Mouse (Mus musculus) kidney, adult 9 months (tissue): ENCODE measurements around the gene Sema4d.
A peak's percentile ranks its signal among the peaks of the same experiment; 100 is the strongest.
"Not testable (repeated sequence)": the region's sequence is repeated elsewhere in the genome, so short reads cannot be mapped to it uniquely, and the experiment has no call there.

Source experiments
- DNase-seq: peaks from one replicate; pipeline ENCODE4 v3.0.0; 2022

Gene Sema4d

DNA sequence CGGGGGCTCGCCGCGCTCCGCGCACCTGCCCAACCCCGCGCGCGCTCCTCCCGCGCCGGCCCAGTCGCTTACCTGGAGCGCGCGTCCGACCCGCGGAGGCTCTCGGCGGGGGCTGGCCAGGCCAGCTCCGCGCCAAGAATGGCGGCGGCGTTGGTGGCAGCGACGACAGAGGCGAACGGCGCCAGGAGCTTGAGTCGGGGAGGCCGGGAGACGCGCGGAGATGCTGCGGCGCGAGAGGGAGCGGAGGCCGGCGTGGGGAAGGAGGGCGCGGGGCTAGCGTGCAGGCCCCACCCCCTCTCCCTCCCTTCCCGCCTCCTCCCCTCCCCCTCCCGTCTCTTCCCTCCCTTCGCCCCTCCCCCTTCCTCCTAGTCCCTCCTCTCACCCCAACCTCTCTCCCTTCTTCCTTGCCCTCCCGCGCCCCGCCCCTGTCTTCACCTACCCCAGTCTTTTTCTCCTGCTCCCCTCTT is at the start of gene Sema4d:
Gene Sema4d, minus strand, starts transcription at position 323 of the 467 bp plus-strand sequence.
- DNase-seq, result peak; percentile 69

DNA sequence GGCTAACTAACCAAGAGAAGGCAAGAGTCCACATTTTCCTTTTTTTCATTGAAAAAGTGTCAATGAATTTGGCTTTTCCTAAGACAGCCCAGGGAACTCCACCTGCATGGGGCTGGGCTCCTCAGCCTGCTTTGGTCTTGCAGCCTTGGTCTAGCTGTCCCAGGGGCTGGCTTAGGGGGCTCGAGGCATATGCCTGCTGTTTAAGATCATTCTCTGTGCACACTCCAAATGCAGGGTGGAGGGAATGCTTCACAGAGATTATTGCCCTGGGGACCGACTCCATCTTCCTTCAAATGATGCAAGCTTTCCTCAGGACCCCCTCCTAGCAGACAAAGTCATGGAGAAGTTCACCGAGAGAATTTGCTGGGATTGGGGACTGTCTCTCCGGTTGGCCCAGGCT is 49.8 kb upstream of the Sema4d start:
- DNase-seq, result no peak

DNA sequence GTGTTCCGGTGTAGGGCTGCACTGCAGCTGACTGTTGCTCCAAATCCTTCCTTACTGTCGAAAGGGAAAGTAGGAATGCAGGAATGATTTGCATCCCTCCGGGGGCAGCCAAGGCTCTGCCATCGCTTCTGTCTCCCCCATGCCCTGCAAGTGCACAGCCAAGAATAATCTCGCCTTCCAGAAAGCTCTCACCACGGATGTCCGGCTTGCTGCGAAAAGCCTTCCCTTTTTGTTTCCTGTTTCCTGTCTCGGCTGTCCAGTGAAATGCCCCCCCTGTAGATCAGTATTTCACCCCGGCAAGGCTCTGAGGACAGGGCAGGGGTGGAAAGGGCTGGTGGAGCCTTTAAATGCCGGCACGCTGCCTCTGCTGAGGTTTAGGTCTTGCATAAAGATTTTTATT is 49.2 kb upstream of the Sema4d start:
- no peak for DNase-seq

DNA sequence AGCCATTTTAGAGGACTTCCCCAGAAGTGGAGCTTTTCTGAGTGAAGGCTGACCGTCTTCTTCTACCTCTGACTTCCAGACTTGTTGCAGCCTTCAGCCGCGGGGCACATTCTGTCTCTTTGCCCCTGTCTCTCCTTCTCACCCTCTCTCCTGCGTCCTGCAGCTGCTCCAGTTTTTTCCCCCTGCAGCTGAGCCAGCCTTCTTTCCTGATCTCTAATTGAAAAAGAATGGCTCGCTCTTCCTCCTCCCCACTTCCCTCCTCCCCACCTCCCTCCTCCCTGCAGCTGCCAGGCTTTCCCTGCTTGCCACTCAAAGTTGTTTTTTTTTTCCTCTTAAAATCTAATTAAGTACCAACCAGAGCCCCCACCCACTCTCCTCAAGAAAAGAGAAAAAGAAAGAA is 48.6 kb upstream of the Sema4d start:
- DNase-seq, result no peak

DNA sequence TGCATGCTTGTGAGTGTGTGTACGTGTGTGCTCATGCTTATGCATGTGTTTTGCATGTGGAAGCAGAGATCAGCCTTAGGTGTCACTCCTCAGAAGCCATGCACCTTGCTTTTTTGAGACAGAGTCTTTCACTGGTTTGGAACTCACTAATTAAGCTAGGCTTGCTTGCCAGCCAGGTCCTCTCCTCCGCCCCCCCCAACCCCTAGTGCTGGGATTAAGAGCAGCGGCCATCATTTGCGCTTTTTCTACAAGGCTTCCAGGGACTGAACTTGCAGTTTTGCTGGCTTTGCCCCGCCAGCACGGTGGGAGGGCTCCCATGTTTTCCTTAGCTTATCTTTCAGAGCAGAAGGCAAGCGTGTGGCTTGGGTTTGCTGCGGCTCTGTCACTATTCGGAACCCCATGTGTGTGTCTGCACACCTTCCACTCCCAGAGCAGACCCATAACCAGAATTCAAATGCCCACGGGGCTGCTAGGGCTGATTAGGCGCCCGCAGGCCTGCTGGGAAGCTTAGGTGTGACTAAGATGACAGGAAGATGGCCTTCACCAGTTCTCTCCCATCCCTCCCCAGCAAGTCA is 48.1 kb upstream of the Sema4d start:
- DNase-seq, result no peak

DNA sequence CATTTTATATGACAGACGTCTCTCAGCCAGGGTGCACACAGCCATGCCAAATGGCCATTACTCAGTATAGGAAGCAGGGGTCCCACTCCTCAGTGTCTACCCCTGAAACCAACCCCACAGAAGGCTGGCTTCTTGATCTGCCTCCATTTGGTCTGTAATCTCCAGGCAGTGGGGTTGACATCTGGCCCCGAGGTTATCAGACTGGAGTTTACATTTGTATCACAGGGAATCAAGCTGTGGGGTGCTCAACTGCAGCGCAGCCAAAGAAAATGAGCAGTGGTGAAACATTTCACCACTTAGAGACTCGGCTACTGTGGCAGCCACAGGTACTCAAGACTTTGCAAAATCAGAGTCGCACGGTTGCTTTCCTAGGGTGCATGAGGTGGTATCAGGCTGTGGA is 47.2 kb upstream of the Sema4d start:
- DNase-seq, result no peak

DNA sequence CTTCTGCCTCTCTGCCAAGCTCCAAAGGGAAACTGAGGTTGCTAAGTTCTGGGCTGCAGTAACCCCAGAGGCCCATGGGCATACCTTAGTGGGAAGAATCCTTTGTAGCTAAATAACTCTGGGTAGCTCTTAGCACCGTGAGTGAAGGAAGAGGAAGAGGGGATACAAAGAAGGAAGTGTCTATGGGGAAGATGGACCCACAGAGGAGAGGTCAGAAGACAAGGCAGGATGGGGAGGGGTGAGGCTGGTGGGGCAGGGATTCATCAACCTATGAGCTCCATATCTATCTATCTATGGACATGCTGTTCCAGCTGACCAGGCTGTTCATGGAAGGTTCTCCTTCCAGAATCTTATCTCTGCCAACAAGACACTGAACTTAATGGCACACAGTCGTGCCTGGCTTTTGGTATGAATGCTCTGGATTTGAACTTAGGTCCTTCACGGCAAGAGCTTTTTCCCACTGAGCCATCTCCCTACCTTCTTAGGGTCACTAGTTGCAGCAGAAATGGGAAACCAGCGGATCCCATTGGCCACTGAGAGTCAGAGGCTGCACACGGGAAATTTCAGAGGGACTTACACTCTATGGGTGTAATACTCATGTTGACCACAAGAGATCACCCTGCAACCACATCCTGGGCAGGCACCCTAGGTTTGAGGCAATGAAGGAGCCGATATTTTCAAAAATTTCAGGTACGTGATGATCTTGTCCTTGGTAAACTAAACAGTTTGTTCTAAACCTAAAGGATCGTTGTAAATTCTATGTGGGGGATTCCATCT is 45.9 kb upstream of the Sema4d start:
- peak; percentile 67 for DNase-seq

DNA sequence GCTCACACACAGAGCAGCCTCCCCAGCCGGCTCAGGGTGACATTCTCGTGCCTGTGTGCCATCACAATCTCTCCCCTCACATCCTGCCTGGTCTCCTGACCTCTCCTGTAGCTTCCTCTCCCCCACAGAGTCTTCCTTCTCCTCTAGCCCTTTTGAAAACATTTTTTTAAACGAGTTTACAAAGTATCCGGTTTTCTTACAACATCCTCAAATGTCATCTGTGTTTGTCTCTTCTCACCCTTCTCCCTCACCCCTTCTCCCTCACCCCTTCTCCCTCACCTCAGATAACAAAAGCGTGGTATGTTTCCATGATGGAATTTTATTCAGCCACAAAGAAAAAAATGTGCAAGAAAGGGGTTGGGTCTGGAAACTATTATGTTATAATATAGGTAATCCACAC is 43.9 kb upstream of the Sema4d start:
- no peak for DNase-seq

DNA sequence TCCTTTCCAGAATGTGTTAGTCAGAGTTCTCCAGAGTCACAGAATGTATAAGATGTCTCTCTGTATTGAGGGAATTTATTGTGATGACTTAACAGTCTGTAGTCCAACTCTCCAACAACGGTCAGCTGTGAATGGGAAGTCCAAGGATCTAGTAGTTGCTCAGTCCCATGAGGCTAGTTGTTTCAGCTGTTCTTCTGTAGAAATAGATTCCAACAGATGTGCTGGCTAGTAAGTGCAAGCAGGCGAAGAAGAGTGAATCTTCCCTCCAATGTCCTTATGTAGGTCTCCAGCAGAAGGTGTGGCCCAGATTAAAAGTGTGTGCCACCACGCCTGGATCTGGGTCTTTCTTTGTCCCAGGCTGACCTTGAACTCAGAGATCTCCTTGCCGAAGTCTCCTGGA is 41.7 kb upstream of the Sema4d start:
- DNase-seq, result not testable (repeated sequence)

DNA sequence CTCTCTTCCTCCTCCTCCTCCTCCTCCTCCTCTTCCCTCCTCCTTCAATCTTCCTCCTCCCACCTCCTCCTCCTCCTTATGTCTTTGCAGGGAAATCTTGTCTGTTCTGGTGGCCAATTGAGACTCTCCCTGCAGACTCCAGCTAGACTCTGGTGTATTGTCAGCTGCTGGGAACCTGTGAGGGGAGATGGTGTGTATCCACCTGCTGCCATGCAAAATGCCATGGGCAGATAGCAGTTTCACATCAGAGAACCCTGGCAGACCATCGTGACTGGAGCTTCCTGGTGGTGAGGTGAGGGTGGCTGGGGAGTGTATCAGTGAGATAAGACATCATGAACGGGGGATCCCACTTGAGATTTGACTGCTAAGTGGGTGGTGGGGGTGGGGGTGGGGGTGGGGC is 41.0 kb upstream of the Sema4d start:
- DNase-seq, result no peak

DNA sequence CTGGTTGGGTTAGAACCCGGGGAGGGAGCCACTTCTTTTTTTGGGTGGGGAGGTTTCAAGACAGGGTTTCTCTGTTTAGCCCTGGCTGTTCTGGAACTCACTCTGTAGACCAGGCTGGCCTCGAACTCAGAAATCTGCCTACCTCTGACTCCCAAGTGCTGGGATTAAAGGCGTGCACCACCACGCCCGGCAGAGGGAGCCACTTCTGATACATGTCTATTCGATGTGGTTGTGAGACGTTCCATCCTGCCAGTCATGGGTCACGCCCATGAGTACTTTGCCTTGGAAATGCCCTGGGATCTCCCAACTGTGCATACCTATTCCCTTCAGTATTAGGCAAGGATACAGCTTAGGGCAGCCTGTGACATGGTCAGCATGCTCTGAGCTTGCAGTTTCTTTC is 40.5 kb upstream of the Sema4d start:
- peak; percentile 65 for DNase-seq

DNA sequence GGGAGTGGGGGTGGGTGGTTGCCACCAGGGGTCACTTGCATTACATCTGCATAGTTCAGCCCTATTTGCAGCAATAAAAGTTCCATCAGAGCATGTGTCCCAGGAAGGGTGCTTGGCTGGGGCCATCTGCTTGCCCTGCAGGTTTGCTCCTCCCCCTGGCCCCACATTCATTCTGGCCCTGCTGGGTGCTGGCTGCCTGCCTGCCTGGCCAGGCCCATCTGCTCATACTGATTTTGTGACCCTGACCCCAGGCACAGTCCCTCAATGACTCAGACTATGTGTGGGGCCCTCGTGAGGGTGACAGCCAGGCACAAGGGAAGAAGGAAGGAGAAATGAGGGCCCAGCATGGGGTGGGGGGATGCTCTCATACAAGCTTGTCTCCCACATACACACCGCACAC is 40.1 kb upstream of the Sema4d start:
- DNase-seq, result no peak

DNA sequence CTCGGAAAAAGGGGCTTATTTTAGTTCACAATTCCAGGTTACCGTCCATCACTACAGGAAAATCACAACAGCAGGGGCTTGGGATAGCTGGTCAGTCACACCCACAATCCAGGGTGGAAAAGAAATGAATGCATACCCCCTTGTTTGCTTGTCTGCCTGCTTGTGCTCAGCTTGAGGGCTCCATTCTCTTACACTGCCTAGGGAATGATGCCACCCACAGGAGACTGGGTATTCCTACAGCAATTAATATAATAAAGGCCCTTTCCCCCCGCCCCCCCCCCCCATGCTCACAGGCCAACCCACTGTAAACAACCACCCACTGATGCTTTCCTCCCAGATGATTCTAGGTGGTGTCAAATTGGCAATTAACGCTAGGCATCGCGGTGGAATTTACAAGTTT is 38.9 kb upstream of the Sema4d start:
- DNase-seq, result no peak

DNA sequence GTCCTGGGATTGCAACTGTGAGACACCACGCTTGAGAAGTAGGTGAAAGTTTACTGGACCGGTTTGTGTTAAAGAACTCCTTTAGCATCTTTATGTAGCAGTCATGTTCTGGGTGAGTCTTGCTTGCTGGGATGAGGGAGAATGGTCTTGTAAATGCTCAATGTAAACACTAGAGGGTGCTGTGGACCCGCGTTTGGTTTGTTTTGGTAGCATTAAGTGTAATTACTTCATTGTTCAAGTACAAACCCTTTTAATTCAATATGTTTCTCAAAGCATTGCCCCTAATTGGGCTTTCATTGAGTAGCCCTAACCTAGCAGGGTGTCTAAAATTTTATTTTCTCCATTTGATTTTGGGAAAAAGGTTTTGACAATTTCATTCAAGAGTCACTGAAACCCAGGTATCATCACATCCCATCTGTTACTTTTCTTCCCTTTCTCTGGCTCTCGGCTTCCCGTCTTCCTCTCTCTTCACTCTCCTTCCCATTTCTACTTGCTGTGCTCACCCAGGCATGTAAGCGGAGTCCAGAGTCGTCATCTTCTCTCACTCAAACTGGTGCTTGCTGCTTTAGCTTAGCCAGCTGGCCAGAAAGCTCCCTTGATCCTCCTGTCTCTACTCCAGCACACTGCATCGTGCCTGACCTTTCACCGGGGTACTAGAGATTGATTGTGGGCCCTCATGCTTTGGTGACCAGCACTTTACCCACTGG is 37.4 kb upstream of the Sema4d start:
- DNase-seq, result peak; percentile 59

DNA sequence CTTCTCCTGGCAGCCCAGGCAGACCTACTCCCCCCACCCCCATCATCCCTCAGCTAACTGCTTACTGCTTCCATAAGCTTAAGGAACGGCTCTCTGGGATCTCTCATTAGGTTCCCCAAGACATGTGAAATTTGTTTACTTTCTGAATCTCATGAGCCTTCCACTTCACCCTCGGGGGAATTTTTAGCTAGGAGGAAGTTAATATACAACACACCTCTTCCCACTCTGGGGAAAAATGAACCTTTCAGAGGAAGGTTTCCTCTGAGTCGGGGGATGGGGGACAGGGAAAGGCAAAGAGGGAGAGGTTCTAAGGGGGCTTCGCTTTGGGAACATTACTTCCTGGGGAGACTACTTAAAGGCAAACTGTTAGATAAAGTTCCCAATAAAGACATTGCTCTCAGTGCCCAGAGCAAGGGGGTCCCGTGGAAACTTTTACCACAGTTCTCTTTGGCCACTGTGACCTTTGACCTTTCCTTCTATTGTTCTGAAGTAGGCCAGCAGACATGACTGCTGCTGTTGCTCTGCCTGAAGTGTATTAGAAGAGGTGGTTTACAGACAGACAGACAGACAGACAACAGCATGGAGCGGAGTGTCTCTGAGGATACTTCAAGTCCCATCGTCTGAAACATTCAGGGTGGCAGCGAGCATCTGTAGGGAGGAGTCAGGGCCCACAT is 30.4 kb upstream of the Sema4d start:
- peak; percentile 85 for DNase-seq

DNA sequence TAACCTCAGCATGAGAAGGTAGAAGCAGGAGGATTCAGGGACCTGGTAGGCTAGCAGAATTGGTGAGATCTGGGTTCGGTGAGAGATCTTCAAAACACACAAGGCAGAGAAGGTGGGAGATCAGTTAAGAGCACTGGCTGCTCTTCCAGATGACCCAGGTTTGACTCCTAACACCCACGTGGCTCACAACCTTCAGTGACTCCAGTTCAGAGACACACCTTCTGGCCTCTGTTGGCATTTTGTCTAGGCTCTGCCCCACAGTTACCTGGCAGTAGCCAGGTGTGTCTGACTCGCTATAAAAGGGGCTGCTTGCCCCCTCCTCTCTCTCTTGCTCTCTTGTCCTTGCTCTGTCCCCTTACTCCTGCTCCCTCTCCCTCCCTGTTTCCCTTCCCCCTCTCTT is 28.4 kb upstream of the Sema4d start:
- peak; percentile 67 for DNase-seq

DNA sequence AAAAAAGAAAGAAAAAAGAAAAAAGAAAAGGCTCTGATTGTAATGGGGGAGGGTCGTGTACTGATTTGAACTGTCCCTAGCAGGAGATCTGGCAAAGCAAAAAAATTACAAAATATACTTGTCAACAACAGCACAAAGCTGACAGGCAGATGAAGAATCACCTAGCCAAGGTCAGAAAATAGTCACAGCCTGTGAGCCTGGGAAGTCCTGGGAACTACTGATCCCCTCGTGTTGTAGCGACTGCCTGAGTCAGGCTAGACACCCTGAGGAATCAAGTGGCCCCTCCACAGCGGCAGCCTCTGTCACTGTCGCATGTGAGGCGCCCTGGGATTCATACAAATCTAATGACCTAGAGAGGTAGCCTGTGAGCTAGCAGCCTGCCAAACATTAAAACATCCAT is 25.8 kb upstream of the Sema4d start:
- DNase-seq, result no peak

DNA sequence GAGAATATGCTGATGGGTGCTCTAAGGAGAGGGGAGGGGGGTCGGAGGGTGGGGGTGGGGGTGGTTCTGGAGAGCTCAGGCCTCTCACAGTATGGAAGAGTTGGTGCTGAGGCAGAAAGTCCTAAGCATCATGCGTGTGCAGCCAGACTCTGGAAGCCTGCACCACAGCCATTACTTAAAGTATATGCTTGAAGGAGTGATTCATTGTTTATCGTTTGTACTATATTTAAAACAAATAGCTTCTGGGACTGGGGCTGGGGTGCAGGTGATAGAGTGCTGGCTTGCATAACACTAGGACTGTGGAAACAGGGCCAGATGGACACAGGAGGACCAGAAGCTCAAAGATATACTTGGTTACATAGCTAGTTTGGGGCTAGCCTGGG is 25.4 kb upstream of the Sema4d start:
- peak; percentile 34 for DNase-seq

DNA sequence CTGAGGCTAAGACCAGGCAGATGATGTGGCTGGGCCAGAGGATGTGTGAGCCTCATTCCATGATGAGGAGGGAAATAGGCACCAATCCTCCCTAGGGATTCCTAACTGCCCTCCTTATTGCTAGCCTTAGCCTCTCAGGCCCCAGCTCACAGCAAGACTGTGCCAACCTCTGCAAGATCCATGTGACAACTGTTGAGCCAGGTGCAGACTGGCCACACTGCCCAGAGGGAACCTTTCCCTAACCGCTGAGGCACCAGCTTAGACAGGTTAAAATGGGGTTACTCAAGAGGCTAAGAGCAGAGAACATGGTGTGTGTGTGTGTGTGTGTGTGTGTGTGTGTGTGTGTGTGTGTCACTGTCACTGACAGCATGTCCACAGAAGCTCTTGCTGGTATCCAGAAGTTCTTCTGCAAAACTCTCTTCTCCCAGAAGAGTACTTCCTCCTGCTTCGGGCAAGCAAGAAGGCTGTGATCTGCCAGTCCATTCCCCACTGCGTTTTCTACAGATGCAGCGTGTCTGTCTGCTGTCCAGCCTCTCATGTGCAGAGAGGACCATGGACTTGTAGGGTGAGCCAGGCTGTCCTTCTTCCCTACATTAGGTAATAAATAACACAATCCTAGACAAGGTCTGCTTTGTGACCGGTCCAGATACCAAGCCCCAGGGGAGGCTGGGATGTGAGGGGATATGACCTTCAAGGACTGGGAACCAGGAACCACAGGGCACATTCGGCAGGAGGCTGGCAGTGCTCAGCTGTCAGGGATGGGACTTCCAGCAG is 24.8 kb upstream of the Sema4d start:
- peak; percentile 91 for DNase-seq

DNA sequence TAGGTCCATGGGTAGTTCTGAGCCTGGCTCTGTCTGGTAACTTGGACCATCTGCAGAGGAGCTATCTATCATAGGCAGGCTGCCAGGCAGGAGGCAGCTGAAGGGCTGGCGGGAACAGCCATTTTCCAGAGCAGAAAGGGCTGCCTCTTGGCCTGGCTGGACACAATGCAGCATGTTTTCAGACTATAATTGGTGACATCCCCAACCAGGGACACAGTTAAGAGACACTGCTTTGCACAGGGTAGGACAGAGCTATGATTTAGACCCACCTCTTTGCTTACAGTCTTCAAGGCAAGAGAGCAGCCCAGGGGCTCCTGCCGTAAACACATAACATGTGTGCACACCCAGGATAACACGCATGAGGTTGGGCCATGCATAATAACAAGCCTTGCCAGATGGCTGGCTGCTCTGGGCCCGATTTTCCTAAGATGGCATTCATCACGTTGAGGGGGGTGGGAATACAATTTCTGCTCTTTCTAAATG is 23.1 kb upstream of the Sema4d start:
- DNase-seq, result no peak

DNA sequence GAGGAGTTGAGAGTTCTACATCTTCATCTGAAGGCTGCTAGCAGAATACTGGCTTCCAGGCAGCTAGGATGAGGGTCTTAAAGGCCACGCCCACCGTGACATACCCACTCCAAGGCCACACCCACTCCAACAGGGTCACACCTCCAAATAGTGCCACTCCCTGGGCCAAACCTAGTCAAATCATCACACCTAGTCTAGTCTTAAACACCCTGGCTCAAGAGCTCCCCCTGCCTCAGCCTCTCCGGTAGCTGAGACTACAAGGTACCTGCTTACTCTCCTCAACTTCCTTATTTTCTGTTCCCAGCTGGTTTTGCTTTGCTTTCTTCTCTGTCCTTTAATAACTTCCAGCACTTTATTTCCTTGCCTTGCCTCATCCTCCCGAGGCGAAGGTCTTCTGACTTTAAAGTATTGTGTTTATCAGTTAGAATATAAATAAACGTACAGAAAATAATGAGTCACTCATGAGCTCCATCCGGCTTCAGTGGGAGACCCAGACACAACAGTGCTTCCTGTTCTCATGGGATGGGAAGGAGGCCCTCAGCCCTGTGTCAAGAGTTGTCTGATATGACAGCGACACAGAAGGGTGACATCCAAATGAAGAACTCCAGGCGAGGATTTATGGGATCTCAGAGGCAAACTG is 22.4 kb upstream of the Sema4d start:
- peak; percentile 58 for DNase-seq

DNA sequence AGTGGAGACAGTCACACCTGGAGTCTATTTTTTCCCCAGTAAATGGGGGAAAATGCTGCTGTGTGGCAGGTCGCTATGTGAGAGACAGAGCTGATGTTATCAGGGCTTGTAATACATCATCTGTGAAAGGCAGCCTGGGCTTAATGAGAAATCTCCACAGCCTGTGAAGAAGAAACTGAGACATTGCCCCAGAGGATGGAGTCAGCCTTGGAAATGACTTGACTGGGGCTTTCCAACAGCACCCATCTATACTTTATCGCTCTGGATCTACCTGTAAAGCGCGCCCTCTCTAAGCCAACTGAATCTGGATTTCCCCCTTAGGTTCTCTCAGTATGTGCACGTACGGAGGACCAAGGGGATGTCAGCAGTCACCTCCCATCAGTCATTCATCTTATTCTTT is 21.1 kb upstream of the Sema4d start:
- no peak for DNase-seq
